Mouse (Mus musculus) liver, postnatal 0 days (tissue): Measurements from ENCODE around the gene Slc6a18.

Experiments used
- CTCF ChIP-seq: sonication (generic); IDR thresholded peaks from 2 replicates; pipeline ENCODE4 v1.5.1; 2016; ENCODE audit warnings: antibody characterized with exemption, low read depth
- EP300 ChIP-seq: IDR thresholded peaks from 2 replicates; pipeline ENCODE4 v1.6.1; 2016; ENCODE audit warnings: antibody characterized with exemption, low read depth, mild to moderate bottlenecking

DNA sequence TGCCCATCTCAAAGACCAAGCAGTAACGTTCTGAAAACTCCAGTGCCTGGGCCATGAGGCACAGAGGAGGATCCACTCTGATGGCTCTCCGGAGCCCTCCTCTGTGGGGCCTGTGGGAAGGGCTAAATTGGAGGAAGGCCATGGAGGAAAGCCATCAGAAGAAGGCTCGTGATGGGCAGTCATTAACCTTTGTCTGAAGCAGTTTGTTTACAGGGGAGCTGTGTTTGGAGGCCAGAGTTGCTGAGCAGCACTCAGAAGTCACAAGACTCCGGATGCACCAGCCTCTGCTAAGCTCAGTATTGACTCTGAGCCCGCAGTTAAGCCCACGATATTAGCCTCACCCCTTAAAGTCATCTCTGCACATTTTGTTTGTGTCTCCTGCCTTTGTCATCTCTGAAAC, 31.7 kb upstream of the Slc6a18 start:
- TF ChIP-seq CTCF, result no peak
- TF ChIP-seq EP300, result no peak
